Comparison of ENCODE assay signal across 8 mouse cellular contexts in the genomic region with DNA sequence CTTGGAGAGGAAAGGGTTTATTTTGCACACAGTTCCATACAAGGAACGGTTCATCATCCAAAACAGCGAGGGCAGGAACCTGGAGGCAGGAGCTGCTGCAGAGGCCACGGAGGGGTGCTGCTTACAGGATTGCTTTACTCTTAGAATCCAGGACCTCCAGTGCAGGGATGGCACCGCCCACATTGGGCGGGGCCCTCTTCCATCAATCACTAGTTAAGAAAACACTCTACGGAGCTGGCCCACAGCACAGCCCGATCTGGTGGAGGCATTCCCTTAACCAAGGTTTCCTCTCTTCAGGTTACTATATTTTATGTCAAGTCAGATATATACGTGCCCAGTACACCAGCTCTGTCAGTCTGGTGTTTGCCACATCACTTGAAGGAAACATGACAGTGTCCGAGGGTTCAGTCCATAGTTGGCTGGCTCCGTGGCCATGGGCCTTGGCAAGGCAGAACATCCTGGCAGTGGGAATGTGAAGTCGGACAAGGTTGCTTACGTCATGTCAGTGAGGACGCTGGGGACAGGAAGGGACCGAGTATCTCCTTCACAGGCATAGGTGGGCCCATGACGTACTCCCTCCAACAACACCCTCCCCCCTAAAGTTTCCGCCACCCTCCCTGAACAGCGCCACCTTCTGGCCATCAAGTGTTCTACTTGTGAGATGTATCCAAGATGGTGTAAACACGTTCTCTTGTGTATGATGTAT. TPM values are rescaled to one million over a fixed set of nuclear protein-coding genes. Genes with fewer than 3 reads are reported as not detected.
A peak's percentile ranks its signal among the peaks of the same experiment; 100 is the strongest.
DNase-seq lines count a peak whose midpoint lies in the region; ATAC-seq and TF ChIP-seq lines count a peak whose summit lies in the region.

No protein-coding gene starts in this region.

- H3K4me2 ChIP-seq in forebrain, embryonic 14.5 days (ENCODE audit: low read length) = peak overlapping the region; percentile 36; the same call in 1 of the 2 replicates
- H3K4me2 ChIP-seq in intestine, postnatal 0 days (replicated peaks; ENCODE audit: low read depth) = peak overlapping the region; percentile 35; the same call in 1 of the 2 replicates
- H3K4me2 ChIP-seq in lung, embryonic 14.5 days = peak overlapping the region; percentile 48
- H3K4me2 ChIP-seq in stomach, embryonic 14.5 days (replicated peaks; ENCODE audit: low read depth, low read length) = no peak overlapping the region; the same call in 1 of the 2 replicates

- H3K9me3 ChIP-seq in forebrain, embryonic 14.5 days (replicated peaks; ENCODE audit: control insufficient read depth, low read length) = no peaks in the 10 kb centered on the region
- H3K9me3 ChIP-seq in intestine, postnatal 0 days (ENCODE audit: control insufficient read depth) = no peaks in the 10 kb centered on the region
- no peaks in the 10 kb centered on the region for H3K9me3 ChIP-seq in lung, embryonic 14.5 days (ENCODE audit: low read depth, low read length)
- H3K9me3 ChIP-seq in stomach, embryonic 14.5 days (ENCODE audit: control insufficient read depth, low read depth, low read length) = no peaks in the 10 kb centered on the region

- peak; percentile 48; the same call in 1 of the 2 replicates for ATAC-seq in forebrain, embryonic 14.5 days
- ATAC-seq in intestine, postnatal 0 days = no peak
- ATAC-seq in lung, embryonic 14.5 days (ENCODE audit: insufficient read depth) = peak; percentile 43
- ATAC-seq in stomach, embryonic 14.5 days (ENCODE audit: insufficient number of reproducible peaks, insufficient read depth, low FRiP score, low read depth) = peak; percentile 12; the same call in 1 of the 2 replicates

- no peak overlapping the region for H3K9ac ChIP-seq in forebrain, embryonic 14.5 days (ENCODE audit: low read length)
- peak overlapping the region; percentile 1; the same call in 1 of the 2 replicates for H3K9ac ChIP-seq in intestine, postnatal 0 days (ENCODE audit: low read depth, low read length)
- no peak overlapping the region for H3K9ac ChIP-seq in lung, embryonic 14.5 days
- no peak overlapping the region for H3K9ac ChIP-seq in stomach, embryonic 14.5 days (replicated peaks; ENCODE audit: low read depth, low read length)

- intact Hi-C loops in heart, postnatal 25 days (cut with DNase I) = loop anchor here (5.0 kb wide), 3 partner anchors 71 to 231 kb away; a partner anchor contains a TSS

- no peaks in the 10 kb centered on the region for H3K27me3 ChIP-seq in forebrain, embryonic 14.5 days (replicated peaks; ENCODE audit: control insufficient read depth, insufficient read depth, low read length)
- no peaks in the 10 kb centered on the region for H3K27me3 ChIP-seq in intestine, postnatal 0 days (replicated peaks; ENCODE audit: control insufficient read depth, insufficient read depth, low read length)
- no peaks in the 10 kb centered on the region for H3K27me3 ChIP-seq in lung, embryonic 14.5 days (ENCODE audit: insufficient read depth, low read length)
- H3K27me3 ChIP-seq in stomach, embryonic 14.5 days (ENCODE audit: control insufficient read depth, insufficient read depth, low read length) = no peaks in the 10 kb centered on the region

- WGBS in forebrain, embryonic 14.5 days = 4% methylated on average over 18 of the region's 18 CpGs
- WGBS in intestine, postnatal 0 days = 15% methylated on average over 18 of the region's 18 CpGs
- 7% methylated on average over 18 of the region's 18 CpGs for WGBS in lung, embryonic 14.5 days
- 9% methylated on average over 18 of the region's 18 CpGs for whole genome bisulfite sequencing in stomach, embryonic 14.5 days

- H3K4me1 ChIP-seq in forebrain, embryonic 14.5 days (ENCODE audit: control insufficient read depth, insufficient read depth, low read length) = no peaks in the 10 kb centered on the region
- no peaks in the 10 kb centered on the region for H3K4me1 ChIP-seq in intestine, postnatal 0 days (replicated peaks; ENCODE audit: control insufficient read depth, insufficient read depth, low read length)
- no peaks in the 10 kb centered on the region for H3K4me1 ChIP-seq in lung, embryonic 14.5 days (ENCODE audit: insufficient read depth)
- no peaks in the 10 kb centered on the region for H3K4me1 ChIP-seq in stomach, embryonic 14.5 days (ENCODE audit: control insufficient read depth, insufficient read depth, low read length)

- DNase-seq in heart, adult 11 months = peak; percentile 95
- DNase-seq in heart, postnatal 25 days (ENCODE audit: low spot score) = no peak
- DNase-seq in adrenal gland, postnatal 10 days = peak; percentile 73
- DNase-seq in forebrain, embryonic 14.5 days (ENCODE audit: low spot score) = peak; percentile 50
- peak; percentile 71 for DNase-seq in lung, embryonic 14.5 days
- no peak for DNase-seq in urinary bladder, postnatal 4 days (ENCODE audit: low spot score in 2 of 2)

- no peaks in the 10 kb centered on the region for H3K36me3 ChIP-seq in forebrain, embryonic 14.5 days (ENCODE audit: control insufficient read depth, insufficient read depth, low read length)
- no peaks in the 10 kb centered on the region; the same call in 1 of the 2 replicates for H3K36me3 ChIP-seq in intestine, postnatal 0 days (ENCODE audit: control insufficient read depth, insufficient read depth)
- H3K36me3 ChIP-seq in lung, embryonic 14.5 days (ENCODE audit: insufficient read depth) = no peaks in the 10 kb centered on the region
- no peaks in the 10 kb centered on the region for H3K36me3 ChIP-seq in stomach, embryonic 14.5 days (ENCODE audit: control insufficient read depth, insufficient read depth, low read length)

- H3K4me3 ChIP-seq in forebrain, embryonic 14.5 days (ENCODE audit: low read depth, low read length) = no peak overlapping the region
- H3K4me3 ChIP-seq in intestine, postnatal 0 days (ENCODE audit: low read depth, low read length) = 0 out of 2 replicates have a peak overlapping the region, but pooled peaks have one; percentile 3
- H3K4me3 ChIP-seq in lung, embryonic 14.5 days (ENCODE audit: low read depth, low read length) = no peak overlapping the region
- no peak overlapping the region for H3K4me3 ChIP-seq in stomach, embryonic 14.5 days (ENCODE audit: low read depth, low read length)

- no peak overlapping the region for H3K27ac ChIP-seq in forebrain, embryonic 14.5 days (ENCODE audit: low read depth, low read length)
- no peak overlapping the region for H3K27ac ChIP-seq in intestine, postnatal 0 days (ENCODE audit: low read depth, low read length)
- H3K27ac ChIP-seq in lung, embryonic 14.5 days (ENCODE audit: low read depth) = no peak overlapping the region
- no peak overlapping the region for H3K27ac ChIP-seq in stomach, embryonic 14.5 days (ENCODE audit: low read length)

- TF ChIP-seq CTCF in intestine, postnatal 0 days (IDR thresholded peaks at IDR 0.05; ENCODE audit: low read depth) = peak; percentile 82
- TF ChIP-seq CTCF in lung, embryonic 14.5 days (IDR thresholded peaks at IDR 0.05; ENCODE audit: low read depth) = peak; percentile 71

RNA-seq across cellular contexts. Expression of a gene that starts 12.1 kb away (rescaled TPM):
- total RNA-seq in heart, postnatal 25 days (2021) = 10 to 100 TPM; 45.5 to 49.2 TPM
- total RNA-seq in adrenal gland, postnatal 10 days (2021) = 10 to 100 TPM; 15.4 to 17.4 TPM
- 3.7 and 4.5 TPM in 2 replicates for polyA plus RNA-seq in forebrain, embryonic 14.5 days (2014; fragmentation: Nextera tagmentation; extraction: Ambion mirVana)
- 15.5 and 15.6 TPM in 2 replicates for polyA plus RNA-seq in intestine, postnatal 0 days (2015; fragmentation: Nextera tagmentation; extraction: Ambion mirVana)
- polyA plus RNA-seq in lung, embryonic 14.5 days (2014; fragmentation: Nextera tagmentation; extraction: Ambion mirVana) = 3.0 and 3.4 TPM in 2 replicates
- polyA plus RNA-seq in stomach, embryonic 14.5 days (2014; fragmentation: Nextera tagmentation; extraction: Ambion mirVana) = 12.6 and 13.3 TPM in 2 replicates

RNA-seq across cellular contexts. Expression of a gene that starts 21.5 kb away (rescaled TPM):
- total RNA-seq in heart, postnatal 25 days (2021) = not detected
- total RNA-seq in adrenal gland, postnatal 10 days (2021) = under 1 TPM; 0.12 to 0.39 TPM
- 0.05 TPM in 1 of 2 replicates, not detected in the other for polyA plus RNA-seq in forebrain, embryonic 14.5 days (2014; fragmentation: Nextera tagmentation; extraction: Ambion mirVana)
- 2.3 and 2.4 TPM in 2 replicates for polyA plus RNA-seq in intestine, postnatal 0 days (2015; fragmentation: Nextera tagmentation; extraction: Ambion mirVana)
- polyA plus RNA-seq in lung, embryonic 14.5 days (2014; fragmentation: Nextera tagmentation; extraction: Ambion mirVana) = 1.8 and 1.9 TPM in 2 replicates
- polyA plus RNA-seq in stomach, embryonic 14.5 days (2014; fragmentation: Nextera tagmentation; extraction: Ambion mirVana) = 2.6 and 3.7 TPM in 2 replicates

RNA-seq across cellular contexts. Expression of a gene that starts 42.8 kb away (rescaled TPM):
- total RNA-seq in heart, postnatal 25 days (2021) = under 1 TPM; 0.06 to 0.16 TPM
- total RNA-seq in adrenal gland, postnatal 10 days (2021) = under 1 TPM; 0.42 to 0.79 TPM
- polyA plus RNA-seq in forebrain, embryonic 14.5 days (2014; fragmentation: Nextera tagmentation; extraction: Ambion mirVana) = 0.20 and 0.21 TPM in 2 replicates
- polyA plus RNA-seq in intestine, postnatal 0 days (2015; fragmentation: Nextera tagmentation; extraction: Ambion mirVana) = 0.34 and 0.51 TPM in 2 replicates
- polyA plus RNA-seq in lung, embryonic 14.5 days (2014; fragmentation: Nextera tagmentation; extraction: Ambion mirVana) = not detected in 2 replicates
- 0.23 and 0.31 TPM in 2 replicates for polyA plus RNA-seq in stomach, embryonic 14.5 days (2014; fragmentation: Nextera tagmentation; extraction: Ambion mirVana)

Comparison
In these comparisons a context has a peak if more than half of its experiments do, and no peak if none do; other contexts are left out.
1. DNase-seq: peak in heart, adult 11 months (single experiment), adrenal gland, postnatal 10 days (single experiment), forebrain, embryonic 14.5 days (single experiment) and lung, embryonic 14.5 days (single experiment); none in heart, postnatal 25 days (single experiment) and urinary bladder, postnatal 4 days (0 of 2).